Mouse (Mus musculus) ES-E14 (cell line): ENCODE measurements at regions not wholly inside any gene's neighbourhood (a gene's known extent, or its start where the extent isn't known, plus 50 kb on each side); places are given as distances from the start of the nearest gene placed in this dataset.

Source experiments
- DNase-seq: peaks from one replicate; pipeline ENCODE4 v3.0.0-alpha.2; 2013; ENCODE audit warnings: low read depth, low spot score
- H3K27ac ChIP-seq: 2 replicates; pipeline ENCODE4 v1.5.1; 2012; ENCODE audit warnings: low read depth, mild to moderate bottlenecking, low read length, moderate library complexity, mixed read lengths; ENCODE audit not compliant: poor library complexity, insufficient read depth, severe bottlenecking
- H3K36me3 ChIP-seq: 2 replicates; pipeline ENCODE4 v1.6.1; 2012; ENCODE audit warnings: mild to moderate bottlenecking, low read length, moderate library complexity, mixed read lengths; ENCODE audit not compliant: control insufficient read depth, poor library complexity, insufficient read depth, severe bottlenecking
- H3K4me1 ChIP-seq, 2 experiments: fragments of 150-350 bp in 1 of 2; sonication (generic) in 1 of 2; 2 replicates each; pipeline ENCODE4 v1.6.1; 2012; ENCODE audit warnings: low read length in 2 of 2, mild to moderate bottlenecking in 1 of 2, mixed read lengths in 1 of 2; ENCODE audit not compliant: control insufficient read depth in 2 of 2, insufficient read depth in 2 of 2, poor library complexity in 1 of 2
- H3K4me3 ChIP-seq, 2 experiments: fragments of 150-350 bp in 1 of 2; sonication (generic) in 1 of 2; 2 replicates each; pipeline ENCODE4 v1.5.1; 2012; ENCODE audit warnings: low read length in 2 of 2, low read depth in 1 of 2, mild to moderate bottlenecking in 1 of 2, mixed read lengths in 1 of 2; ENCODE audit not compliant: insufficient read depth in 1 of 2, poor library complexity in 1 of 2, severe bottlenecking in 1 of 2
- H3K9ac ChIP-seq: 2 replicates; pipeline ENCODE4 v1.6.1; 2012; ENCODE audit warnings: low read depth, mild to moderate bottlenecking, low read length, mixed read lengths; ENCODE audit not compliant: poor library complexity, insufficient read depth, severe bottlenecking
- H3K9me3 ChIP-seq: fragments of 150-350 bp; sonication (generic); 2 replicates; pipeline ENCODE4 v1.6.1; 2012; ENCODE audit warnings: low read depth, mild to moderate bottlenecking, low read length; ENCODE audit not compliant: control insufficient read depth, insufficient read depth
- CHD2 ChIP-seq: IDR thresholded peaks from 2 replicates; pipeline ENCODE4 v1.6.1; 2014; ENCODE audit warnings: mild to moderate bottlenecking, low read depth, low read length, inconsistent platforms
- HCFC1 ChIP-seq: IDR thresholded peaks from 2 replicates; pipeline ENCODE4 v1.6.1; 2012; ENCODE audit warnings: low read length, inconsistent platforms, borderline replicate concordance; ENCODE audit not compliant: insufficient read depth
- MAFK ChIP-seq: IDR thresholded peaks from 2 replicates; pipeline ENCODE4 v1.6.1; 2014; ENCODE audit warnings: mild to moderate bottlenecking, low read depth, low read length, inconsistent platforms; ENCODE audit not compliant: insufficient read depth
- ZC3H11A ChIP-seq: IDR thresholded peaks from 2 replicates; pipeline ENCODE4 v1.6.1; 2012; ENCODE audit warnings: low read depth, mild to moderate bottlenecking, inconsistent platforms, low read length, borderline replicate concordance
- ZNF384 ChIP-seq: IDR thresholded peaks from 2 replicates; pipeline ENCODE4 v1.6.1; 2012; ENCODE audit warnings: low read depth, low read length, inconsistent platforms
- in situ Hi-C, 2 experiments: fragments of 600-800 bp; cut with MboI; formaldehyde crosslinking; loops; one replicate each; pipeline ENCODE4 v1.15.1; 2025; ENCODE audit warnings: low sequenced_read_pairs in 2 of 2, inconsistent platforms in 1 of 2; ENCODE audit not compliant: unreplicated experiment in 2 of 2

- H3K27ac ChIP-seq, result no peak overlapping the region
- H3K4me3 ChIP-seq, result no peak overlapping the region
- in situ Hi-C loops, result no loop called here
- DNase-seq, result no peak
- no peaks in the 10 kb centered on the region for H3K9me3 ChIP-seq
- TF ChIP-seq HCFC1 (no peak), ZNF384 (no peak), ZC3H11A (no peak), CHD2 (no peak), MAFK (no peak)
- no peaks in the 10 kb centered on the region for H3K36me3 ChIP-seq
- no peak overlapping the region for H3K9ac ChIP-seq
- no peaks in the 10 kb centered on the region for H3K4me1 ChIP-seq
These were observed 153.7 kb upstream of the Rps6ka3 start for GRCm38 (mm10) chrX:159056462-159056805.

DNA sequence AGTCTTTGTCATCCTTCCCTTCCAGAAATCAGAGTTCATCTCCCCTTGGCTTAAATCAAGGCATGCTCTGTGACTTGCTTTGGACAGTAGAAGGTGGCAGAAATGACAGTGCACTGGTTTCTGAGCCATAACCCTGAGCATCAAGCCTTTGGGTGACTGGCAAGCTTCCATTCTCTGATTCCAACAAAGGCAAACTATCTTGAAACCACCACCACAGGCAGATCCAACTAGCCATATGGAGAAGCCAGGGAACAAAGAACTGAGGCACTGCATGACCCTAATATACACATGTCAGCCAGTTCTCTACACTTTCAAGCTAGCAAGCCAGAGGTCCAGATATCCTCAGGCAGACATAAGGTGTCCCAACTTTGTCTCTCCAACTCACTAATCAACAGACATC lies 151.2 kb upstream of the Rps6ka3 start:
- DNase-seq, result no peak
- H3K9me3 ChIP-seq, result no peaks in the 10 kb centered on the region
- in situ Hi-C loops, result no loop called here
- no peak overlapping the region for H3K27ac ChIP-seq
- H3K9ac ChIP-seq, result no peak overlapping the region
- H3K4me3 ChIP-seq, result no peak overlapping the region
- no peaks in the 10 kb centered on the region for H3K4me1 ChIP-seq
- no peaks in the 10 kb centered on the region for H3K36me3 ChIP-seq
- no peak for TF ChIP-seq MAFK
- TF ChIP-seq ZC3H11A, result no peak
- no peak for TF ChIP-seq HCFC1
- TF ChIP-seq CHD2, result no peak
- no peak for TF ChIP-seq ZNF384

GRCm38 (mm10) chrX:159061322-159061721 lies 148.8 kb upstream of the Rps6ka3 start:
- Histone ChIP-seq H3K9me3 (no peaks in the 10 kb centered on the region), H3K9ac (no peak overlapping the region), H3K36me3 (no peaks in the 10 kb centered on the region), H3K4me3 (no peak overlapping the region), H3K4me1 (no peaks in the 10 kb centered on the region), H3K27ac (no peak overlapping the region)
- in situ Hi-C loops, result no loop called here
- TF ChIP-seq CHD2, result no peak
- TF ChIP-seq HCFC1, result no peak
- TF ChIP-seq MAFK, result no peak
- no peak for TF ChIP-seq ZNF384
- no peak for TF ChIP-seq ZC3H11A
- DNase-seq, result no peak

DNA sequence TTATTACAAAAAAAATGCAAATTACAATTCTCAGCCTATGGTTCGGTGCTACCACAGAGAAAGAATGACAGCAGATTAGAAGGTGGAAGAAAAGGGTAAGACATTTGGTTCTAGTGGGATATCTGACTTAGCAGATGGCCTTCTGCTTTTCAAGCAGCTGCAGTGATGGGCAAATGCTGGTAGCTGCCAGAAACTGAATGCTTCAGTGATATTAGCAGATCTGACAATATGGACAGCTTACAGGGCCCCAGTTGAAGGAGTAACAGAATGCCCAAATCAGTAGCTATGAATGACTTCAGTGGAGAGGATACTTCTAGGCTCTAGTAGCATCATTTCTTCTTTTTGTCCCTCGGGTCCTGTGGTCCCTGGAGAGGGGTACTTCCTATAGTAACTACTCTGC lies 143.9 kb upstream of the Rps6ka3 start:
- no peaks in the 10 kb centered on the region for H3K36me3 ChIP-seq
- no peaks in the 10 kb centered on the region for H3K9me3 ChIP-seq
- H3K4me1 ChIP-seq, result no peaks in the 10 kb centered on the region
- no peak for TF ChIP-seq ZC3H11A
- no peak for TF ChIP-seq CHD2
- TF ChIP-seq ZNF384, result no peak
- TF ChIP-seq HCFC1, result no peak
- TF ChIP-seq MAFK, result no peak
- in situ Hi-C loops, result no loop called here
- no peak overlapping the region for H3K9ac ChIP-seq
- no peak overlapping the region for H3K27ac ChIP-seq
- no peak for DNase-seq
- no peak overlapping the region for H3K4me3 ChIP-seq

- H3K9ac ChIP-seq, result no peak overlapping the region
- H3K36me3 ChIP-seq, result no peaks in the 10 kb centered on the region
- no peak overlapping the region for H3K4me3 ChIP-seq
- H3K4me1 ChIP-seq, result no peaks in the 10 kb centered on the region
- in situ Hi-C loops, result no loop called here
- no peak for TF ChIP-seq HCFC1
- no peak for TF ChIP-seq MAFK
- TF ChIP-seq ZC3H11A, result no peak
- no peak for TF ChIP-seq CHD2
- DNase-seq, result no peak
- no peaks in the 10 kb centered on the region for H3K9me3 ChIP-seq
- no peak overlapping the region for H3K27ac ChIP-seq
These were observed 137.5 kb upstream of the Rps6ka3 start for GRCm38 (mm10) chrX:159072647-159073046.
